Mouse (Mus musculus) liver, embryonic 12.5 days (tissue): ENCODE measurements around the gene Capn2. TPM values are rescaled to one million over a fixed set of nuclear protein-coding genes. Genes with fewer than 3 reads are reported as not detected.
A peak's percentile ranks its signal among the peaks of the same experiment; 100 is the strongest.

ENCODE experiments used
- ATAC-seq: fragments of 200-750 bp; cut with Nextera tagmentation; 2 replicates; pipeline ENCODE4 v1.8.0; 2017; ENCODE audit warnings: moderate number of reproducible peaks, mild to moderate bottlenecking, moderate library complexity
- H3K27ac ChIP-seq: fragments of 300-500 bp; sonication (generic); 2 replicates; pipeline ENCODE4 v1.5.1; 2016; ENCODE audit warnings: mild to moderate bottlenecking
- H3K27me3 ChIP-seq: fragments of 300-500 bp; sonication (generic); replicated peaks from 2 replicates; pipeline ENCODE4 v1.6.1; 2016; ENCODE audit warnings: mild to moderate bottlenecking, moderate library complexity
- H3K36me3 ChIP-seq: fragments of 300-500 bp; sonication (generic); 2 replicates; pipeline ENCODE4 v1.6.1; 2016; ENCODE audit warnings: mild to moderate bottlenecking, moderate library complexity
- H3K4me1 ChIP-seq: fragments of 300-500 bp; sonication (generic); 2 replicates; pipeline ENCODE4 v1.6.1; 2016
- H3K4me2 ChIP-seq: fragments of 300-500 bp; sonication (generic); 2 replicates; pipeline ENCODE4 v1.6.1; 2016; ENCODE audit warnings: mild to moderate bottlenecking, moderate library complexity
- H3K4me3 ChIP-seq: fragments of 300-500 bp; sonication (generic); 2 replicates; pipeline ENCODE4 v1.5.1; 2016; ENCODE audit warnings: mild to moderate bottlenecking, moderate library complexity
- H3K9ac ChIP-seq: fragments of 300-500 bp; sonication (generic); 2 replicates; pipeline ENCODE4 v1.6.1; 2016; ENCODE audit warnings: mild to moderate bottlenecking, moderate library complexity
- H3K9me3 ChIP-seq: fragments of 300-500 bp; sonication (generic); replicated peaks from 2 replicates; pipeline ENCODE4 v1.6.1; 2016; ENCODE audit warnings: mild to moderate bottlenecking, moderate library complexity
- WGBS: fragments of 180-500 bp; shearing (Covaris S2); methylation state at CpG from one replicate; pipeline ENCODE4 v1.1.7; 2016; ENCODE audit not compliant: insufficient replicate concordance; 5-methylcytosine and 5-hydroxymethylcytosine counted together
- polyA plus RNA-seq: library from polyadenylated mRNA; unstranded; fragments of >200 nt; fragmentation: Nextera tagmentation; extraction: Ambion mirVana; gene quantifications from 2 replicates; pipeline ENCODE4 v1.2.1, GENCODE M21; 2016

The Capn2 gene
- polyA plus RNA-seq, 1 experiment from 2014 or later: 36.6 TPM

DNA sequence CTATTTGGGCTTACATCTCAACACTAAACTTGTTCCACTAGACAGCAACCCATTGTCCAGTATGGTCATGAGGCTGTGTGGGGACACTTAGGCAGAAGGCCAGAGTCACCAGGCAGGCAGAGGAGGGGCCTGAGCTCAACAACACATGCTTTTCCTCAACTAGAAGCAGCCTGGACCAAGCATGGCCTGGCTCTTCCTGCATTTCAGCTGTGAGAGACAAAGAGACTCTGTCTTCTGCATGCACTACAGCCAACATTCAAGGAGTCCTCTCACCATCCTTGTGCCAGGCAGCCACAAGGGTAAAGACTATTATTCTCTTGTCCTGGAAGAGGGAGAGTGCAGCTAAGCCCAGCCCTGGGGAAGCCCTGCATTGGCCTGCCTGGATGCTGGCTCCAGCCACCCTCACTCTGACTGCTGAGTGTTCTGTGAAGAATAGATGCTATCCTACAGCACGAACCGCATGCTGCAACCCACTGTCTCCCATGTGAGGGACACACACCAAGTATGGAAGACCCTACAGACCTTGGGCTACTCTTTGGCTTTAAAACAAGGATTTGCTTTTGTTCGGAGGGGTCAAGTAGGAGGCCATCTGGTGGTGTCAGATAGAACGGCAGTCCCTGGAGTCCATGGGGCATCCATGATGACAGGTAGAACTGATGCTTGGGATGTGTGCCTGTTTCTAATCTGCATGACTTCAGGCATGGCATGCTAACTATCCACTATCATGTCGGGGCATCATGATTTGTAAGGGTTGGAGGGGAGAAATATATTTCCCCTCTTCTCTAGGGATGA is 42.2 kb downstream of the Capn2 start:
- no peak overlapping the region for H3K4me3 ChIP-seq
- ATAC-seq: no peak
- peaks cover 4% of the 10 kb centered on the region; the same call in 1 of the 2 replicates for H3K4me1 ChIP-seq
- no peaks in the 10 kb centered on the region for H3K9me3 ChIP-seq
- no peak overlapping the region for H3K9ac ChIP-seq
- WGBS: 65% methylated on average over 5 of the region's 5 CpGs
- no peaks in the 10 kb centered on the region for H3K27me3 ChIP-seq
- H3K4me2 ChIP-seq: no peak overlapping the region
- peaks cover 63% of the 10 kb centered on the region for H3K36me3 ChIP-seq
- no peak overlapping the region for H3K27ac ChIP-seq

DNA sequence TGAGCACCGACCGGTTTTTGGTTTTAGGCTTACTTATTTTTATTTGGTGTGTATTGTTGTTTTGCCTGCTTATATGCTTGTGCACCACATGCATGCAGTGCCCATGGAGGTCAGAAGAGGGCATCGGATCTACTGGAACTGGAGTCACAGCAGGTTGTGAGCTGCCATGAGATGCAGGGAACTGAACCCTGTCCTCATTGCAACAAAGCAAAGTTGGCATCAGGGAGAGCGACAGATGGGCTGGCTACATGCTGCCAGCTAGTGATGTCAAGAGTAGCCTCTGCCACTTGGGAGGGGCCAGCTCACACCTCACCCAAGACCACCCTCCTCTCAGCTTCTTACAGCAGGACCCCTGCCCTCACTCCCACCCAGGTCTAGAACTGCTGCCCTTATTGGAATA is 51.4 kb downstream of the Capn2 start:
- H3K27ac ChIP-seq: no peak overlapping the region
- ATAC-seq: no peak

DNA sequence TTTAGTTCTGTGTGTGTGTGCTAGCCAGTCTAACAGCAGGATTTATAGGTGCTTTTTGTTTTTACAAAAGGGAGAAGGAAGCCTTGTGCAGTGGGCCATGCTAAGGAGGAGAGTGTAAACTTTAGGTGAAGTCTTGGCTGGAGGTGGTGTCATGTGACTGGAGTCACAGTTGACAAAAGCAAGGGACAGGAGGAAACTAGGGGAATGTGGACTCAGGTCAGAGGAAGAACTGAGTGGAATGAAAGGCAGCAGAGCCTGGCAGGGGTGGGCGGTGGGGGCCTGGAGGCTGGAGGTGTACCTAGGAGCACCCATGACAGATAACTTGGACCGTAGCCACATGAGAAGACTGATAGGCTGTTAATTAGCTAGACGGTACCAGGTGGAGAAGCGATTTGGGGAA is 52.1 kb downstream of the Capn2 start:
- no peak overlapping the region for H3K9ac ChIP-seq
- H3K27me3 ChIP-seq: no peaks in the 10 kb centered on the region
- no peak overlapping the region for H3K4me3 ChIP-seq
- 68% methylated on average over 4 of the region's 4 CpGs for WGBS
- no peak overlapping the region for H3K27ac ChIP-seq
- no peak overlapping the region for H3K4me2 ChIP-seq
- no peak for ATAC-seq
- H3K36me3 ChIP-seq: peaks cover 14% of the 10 kb centered on the region
- H3K4me1 ChIP-seq: peaks cover 10% of the 10 kb centered on the region
- H3K9me3 ChIP-seq: no peaks in the 10 kb centered on the region

More for the DNA sequence above, 51.4 kb downstream of the Capn2 start:
- no peaks in the 10 kb centered on the region for H3K27me3 ChIP-seq
- no peak overlapping the region for H3K9ac ChIP-seq
- H3K9me3 ChIP-seq: no peaks in the 10 kb centered on the region
- H3K4me3 ChIP-seq: no peak overlapping the region
- 82% methylated on average over 4 of the region's 4 CpGs for WGBS
- peaks cover 21% of the 10 kb centered on the region for H3K36me3 ChIP-seq
- no peak overlapping the region for H3K4me2 ChIP-seq
- peaks cover 8% of the 10 kb centered on the region for H3K4me1 ChIP-seq

DNA sequence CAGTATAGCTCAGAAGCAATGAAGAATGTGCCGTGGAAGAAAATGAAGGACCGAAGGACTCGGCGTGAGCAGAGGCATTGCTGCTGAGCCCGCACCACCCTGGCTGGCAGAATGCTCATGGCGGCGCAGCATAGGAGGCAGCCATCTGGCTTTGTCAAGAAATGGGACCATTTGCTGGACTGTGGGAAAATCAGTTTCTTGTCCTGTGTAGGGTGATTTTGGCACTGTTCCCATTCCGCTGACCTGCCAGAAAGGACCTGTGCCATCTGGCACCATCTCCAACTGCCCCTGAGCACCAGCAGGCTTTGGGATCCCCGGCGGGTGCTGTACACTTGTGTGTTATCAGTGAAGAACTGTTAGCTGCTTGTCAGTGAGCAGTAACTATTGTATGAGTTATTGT is 55.6 kb downstream of the Capn2 start:
- Histone ChIP-seq H3K27me3 (no peaks in the 10 kb centered on the region), H3K9ac (no peak overlapping the region), H3K36me3 (peaks cover 17% of the 10 kb centered on the region), H3K4me2 (no peak overlapping the region), H3K27ac (peak overlapping the region; percentile 14; the same call in 1 of the 2 replicates), H3K4me1 (peaks cover 20% of the 10 kb centered on the region), H3K4me3 (no peak overlapping the region), H3K9me3 (no peaks in the 10 kb centered on the region)
- 83% methylated on average over 10 of the region's 10 CpGs for WGBS
- ATAC-seq: 0 out of 2 replicates have a peak, but pooled peaks have one; percentile 11

DNA sequence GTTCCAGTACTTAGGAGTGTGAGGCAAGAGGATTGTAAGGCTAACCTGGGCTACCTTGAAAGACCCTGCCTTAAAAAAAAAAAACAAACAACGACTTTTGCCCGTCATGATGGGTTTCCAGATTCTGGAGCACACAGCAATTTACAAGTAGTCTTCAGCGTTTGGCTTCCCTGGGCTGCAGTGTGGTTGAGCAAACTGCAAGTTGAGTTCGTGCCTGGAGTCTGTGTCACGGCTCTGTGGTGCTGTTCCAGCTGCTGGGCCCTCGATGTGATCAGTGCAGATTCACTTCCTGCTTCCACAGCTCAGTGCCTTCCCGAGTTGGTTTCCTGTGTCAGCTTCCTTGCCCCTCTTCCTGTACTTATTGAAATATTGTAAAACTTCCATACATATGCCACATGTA is 56.1 kb downstream of the Capn2 start:
- 25% methylated on average over 7 of the region's 7 CpGs for WGBS
- no peaks in the 10 kb centered on the region for H3K27me3 ChIP-seq
- peak overlapping the region; percentile 68 for H3K27ac ChIP-seq
- no peak overlapping the region for H3K9ac ChIP-seq
- no peaks in the 10 kb centered on the region for H3K9me3 ChIP-seq
- H3K4me1 ChIP-seq: peaks cover 20% of the 10 kb centered on the region
- H3K4me3 ChIP-seq: no peak overlapping the region
- peaks cover 17% of the 10 kb centered on the region for H3K36me3 ChIP-seq
- H3K4me2 ChIP-seq: no peak overlapping the region
- no peak for ATAC-seq

DNA sequence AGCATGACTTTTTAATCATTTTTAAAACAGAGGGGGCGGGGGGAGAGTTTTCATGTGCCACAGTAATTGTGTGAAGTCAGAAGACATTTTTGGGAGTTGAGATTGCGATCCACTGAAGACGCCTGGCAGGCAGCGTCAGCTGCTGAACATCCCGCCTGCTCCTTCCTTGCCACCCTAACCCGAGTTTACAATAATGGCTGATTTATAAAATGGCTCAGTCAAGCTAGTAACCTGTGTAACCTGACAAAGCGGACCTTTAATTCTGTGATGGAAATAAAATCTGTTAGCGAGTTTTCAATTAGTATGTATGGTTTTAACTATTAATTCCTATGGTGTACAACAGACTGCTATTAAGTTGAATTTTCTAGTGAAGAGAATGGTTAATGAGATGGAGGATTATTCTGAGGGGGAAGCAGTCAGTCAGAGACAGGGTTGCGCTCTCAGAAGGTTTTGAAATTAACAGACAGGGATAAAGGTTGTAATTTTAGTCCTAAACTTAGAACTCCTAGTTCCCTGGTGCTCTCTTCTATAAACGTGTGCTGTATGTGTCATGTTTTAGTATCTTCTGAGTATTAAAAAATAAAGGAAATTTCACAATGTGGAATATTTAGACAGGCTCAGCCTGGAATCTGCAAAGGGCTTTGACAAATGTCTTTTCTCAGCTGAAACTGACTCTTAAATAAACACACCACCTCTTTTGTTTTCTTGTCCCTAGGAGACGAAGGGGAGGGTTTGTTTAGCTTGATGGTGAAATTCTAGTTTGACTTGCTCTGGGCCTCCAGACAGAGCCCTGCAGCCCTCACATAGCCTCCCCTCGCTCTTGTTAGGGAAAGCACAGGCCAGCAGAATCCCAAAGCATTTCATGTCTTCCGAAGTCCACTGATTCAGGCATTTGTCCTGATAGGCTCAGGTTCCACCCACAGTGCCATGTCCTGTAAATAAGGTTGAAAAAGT is 56.8 kb downstream of the Capn2 start:
- peaks cover 20% of the 10 kb centered on the region for H3K36me3 ChIP-seq
- H3K27me3 ChIP-seq: no peaks in the 10 kb centered on the region
- WGBS: 73% methylated on average over 13 of the region's 13 CpGs
- H3K27ac ChIP-seq: peak overlapping the region; percentile 68
- H3K4me1 ChIP-seq: peaks cover 20% of the 10 kb centered on the region
- no peak overlapping the region for H3K9ac ChIP-seq
- no peaks in the 10 kb centered on the region for H3K9me3 ChIP-seq
- ATAC-seq: peak; percentile 40; the same call in 1 of the 2 replicates
- no peak overlapping the region for H3K4me3 ChIP-seq
- H3K4me2 ChIP-seq: no peak overlapping the region

DNA sequence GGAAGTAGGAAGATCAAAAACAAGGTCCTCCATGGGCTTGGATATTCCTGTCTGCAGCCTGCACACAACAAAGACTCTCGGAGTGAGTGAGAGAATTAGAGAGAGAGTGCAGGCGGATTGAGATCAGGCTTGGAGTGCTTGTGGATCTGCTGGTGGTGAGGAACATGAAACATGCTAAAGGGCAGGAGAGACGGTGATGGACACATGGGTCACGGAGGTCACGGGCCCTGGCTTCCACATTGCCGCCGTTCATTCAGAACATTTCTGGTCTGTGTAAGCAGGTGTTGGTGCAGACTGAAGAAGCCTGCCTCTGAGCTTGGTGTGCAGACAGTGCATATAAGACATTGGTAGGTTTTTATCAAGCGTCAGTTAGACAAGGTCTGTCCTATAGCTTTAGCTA is 58.0 kb downstream of the Capn2 start:
- H3K9ac ChIP-seq: no peak overlapping the region
- no peaks in the 10 kb centered on the region for H3K27me3 ChIP-seq
- no peak overlapping the region for H3K27ac ChIP-seq
- 79% methylated on average over 8 of the region's 8 CpGs for WGBS
- H3K4me3 ChIP-seq: no peak overlapping the region
- H3K4me1 ChIP-seq: peaks cover 20% of the 10 kb centered on the region
- peaks cover 26% of the 10 kb centered on the region for H3K36me3 ChIP-seq
- no peak overlapping the region for H3K4me2 ChIP-seq
- no peak for ATAC-seq
- no peaks in the 10 kb centered on the region for H3K9me3 ChIP-seq

DNA sequence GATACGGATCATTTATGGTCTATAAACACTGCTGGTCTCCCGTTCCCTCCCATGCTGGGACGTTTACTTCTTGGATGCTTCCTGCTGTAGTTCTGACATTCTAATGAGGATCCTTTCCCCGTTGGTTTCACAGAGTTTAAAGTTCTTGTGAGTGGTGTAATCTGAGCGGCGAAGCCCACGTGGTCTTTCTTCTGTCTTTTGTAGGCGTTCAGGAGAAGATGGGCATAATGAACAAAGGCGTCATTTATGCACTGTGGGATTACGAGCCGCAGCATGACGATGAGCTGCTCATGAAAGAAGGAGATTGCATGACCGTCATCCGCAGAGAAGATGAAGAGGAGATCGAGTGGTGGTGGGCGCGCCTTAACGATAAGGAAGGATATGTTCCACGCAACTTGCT is 58.9 kb downstream of the Capn2 start:
- no peak overlapping the region for H3K4me2 ChIP-seq
- peaks cover 31% of the 10 kb centered on the region for H3K36me3 ChIP-seq
- no peaks in the 10 kb centered on the region for H3K9me3 ChIP-seq
- peaks cover 20% of the 10 kb centered on the region for H3K4me1 ChIP-seq
- no peaks in the 10 kb centered on the region for H3K27me3 ChIP-seq
- H3K27ac ChIP-seq: no peak overlapping the region
- H3K4me3 ChIP-seq: no peak overlapping the region
- no peak for ATAC-seq
- H3K9ac ChIP-seq: no peak overlapping the region
- 84% methylated on average over 19 of the region's 19 CpGs for WGBS

DNA sequence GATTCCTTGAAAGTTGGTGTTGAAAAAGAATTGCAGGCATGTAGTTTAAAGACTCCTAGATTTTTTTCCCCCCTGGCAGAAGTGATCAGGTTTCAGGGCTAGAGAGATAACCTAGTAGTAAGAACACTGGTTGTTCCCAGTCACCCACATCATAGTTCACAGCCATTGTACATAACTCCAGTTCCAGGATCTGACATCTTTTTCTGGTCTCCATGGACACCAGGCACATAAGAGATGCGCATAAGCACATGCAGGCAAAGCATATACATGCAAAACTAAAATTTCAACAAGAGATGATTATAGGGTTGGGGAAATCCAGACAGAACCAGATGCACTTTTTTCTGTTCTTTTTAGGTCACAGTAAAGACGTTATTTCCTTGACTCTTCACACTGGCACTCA is 62.3 kb downstream of the Capn2 start:
- ATAC-seq: no peak
- Histone ChIP-seq H3K9me3 (no peaks in the 10 kb centered on the region), H3K27ac (no peak overlapping the region), H3K4me1 (peaks cover 8% of the 10 kb centered on the region; the same call in 1 of the 2 replicates), H3K36me3 (peaks cover 31% of the 10 kb centered on the region), H3K9ac (no peak overlapping the region), H3K4me3 (no peak overlapping the region), H3K4me2 (no peak overlapping the region), H3K27me3 (no peaks in the 10 kb centered on the region)
- WGBS: 84% methylated on average over 2 of the region's 2 CpGs

DNA sequence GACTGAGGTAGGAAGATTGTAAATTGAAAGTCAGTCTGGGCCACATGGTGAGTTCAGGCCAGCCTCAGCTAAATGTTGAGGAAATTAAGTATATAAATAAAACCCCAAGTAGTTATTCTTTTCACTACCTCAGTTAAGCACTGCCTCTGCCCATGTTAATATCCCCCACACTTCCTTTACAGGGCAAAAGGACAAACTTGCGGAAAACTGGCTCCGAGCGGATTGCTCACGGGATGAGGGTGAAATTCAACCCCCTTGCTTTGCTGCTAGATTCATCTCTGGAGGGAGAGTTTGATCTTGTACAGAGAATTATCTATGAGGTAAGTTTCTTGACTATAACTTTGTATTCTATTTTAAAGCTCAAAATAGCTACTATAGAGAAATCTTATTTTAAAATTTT is 64.9 kb downstream of the Capn2 start:
- Histone ChIP-seq H3K4me3 (no peak overlapping the region), H3K27me3 (no peaks in the 10 kb centered on the region), H3K4me1 (no peaks in the 10 kb centered on the region), H3K4me2 (no peak overlapping the region), H3K36me3 (peaks cover 36% of the 10 kb centered on the region), H3K27ac (no peak overlapping the region), H3K9ac (no peak overlapping the region), H3K9me3 (no peaks in the 10 kb centered on the region)
- no peak for ATAC-seq
- 79% methylated on average over 4 of the region's 4 CpGs for WGBS

DNA sequence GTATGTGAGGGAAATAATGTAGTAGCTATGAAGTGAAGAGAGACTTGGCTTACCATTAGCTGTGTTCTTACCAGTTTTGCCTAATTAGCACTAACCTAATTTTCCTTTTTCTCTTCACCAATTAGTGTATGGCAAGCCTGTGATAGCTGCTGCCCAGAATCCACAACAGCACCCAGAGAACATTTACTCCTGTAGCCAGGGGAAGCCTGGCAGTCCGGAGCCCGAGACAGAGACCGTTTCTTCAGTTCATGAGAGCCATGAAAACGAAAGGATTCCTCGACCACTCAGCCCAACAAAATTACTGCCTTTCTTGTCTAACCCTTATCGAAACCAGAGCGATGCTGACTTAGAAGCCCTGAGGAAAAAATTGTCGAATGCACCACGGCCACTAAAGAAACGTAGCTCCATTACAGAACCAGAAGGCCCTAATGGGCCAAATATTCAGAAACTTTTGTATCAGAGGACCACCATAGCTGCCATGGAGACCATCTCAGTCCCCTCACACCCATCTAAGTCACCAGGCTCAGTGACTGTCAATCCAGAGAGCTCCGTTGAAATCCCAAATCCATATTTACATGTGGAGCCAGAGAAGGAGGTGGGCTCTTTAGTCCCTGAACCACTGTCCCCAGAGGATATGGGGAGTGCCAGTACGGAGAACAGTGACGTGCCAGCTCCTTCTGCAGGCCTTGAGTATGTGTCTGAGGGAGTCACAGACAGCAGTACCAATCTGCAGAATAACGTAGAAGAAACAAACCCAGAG is 69.0 kb downstream of the Capn2 start:
- no peak for ATAC-seq
- H3K4me1 ChIP-seq: no peaks in the 10 kb centered on the region
- 85% methylated on average over 14 of the region's 14 CpGs for WGBS

More for the DNA sequence above, 69.0 kb downstream of the Capn2 start:
- H3K9ac ChIP-seq: no peak overlapping the region
- H3K36me3 ChIP-seq: peaks cover 52% of the 10 kb centered on the region
- H3K27me3 ChIP-seq: no peaks in the 10 kb centered on the region
- H3K4me2 ChIP-seq: no peak overlapping the region
- no peaks in the 10 kb centered on the region for H3K9me3 ChIP-seq
- no peak overlapping the region for H3K4me3 ChIP-seq
- no peak overlapping the region for H3K27ac ChIP-seq
